Mouse (Mus musculus) midbrain, embryonic 16.5 days (tissue): ENCODE results near the gene Golga2. TPM values are rescaled to one million over a fixed set of nuclear protein-coding genes. Genes with fewer than 3 reads are reported as not detected.
A peak's percentile ranks its signal among the peaks of the same experiment; 100 is the strongest.
"Not testable (repeated sequence)": the region's sequence is repeated elsewhere in the genome, so short reads cannot be mapped to it uniquely, and the experiment has no call there.

Source experiments
- ATAC-seq: fragments of 200-750 bp; cut with Nextera tagmentation; 2 replicates; pipeline ENCODE4 v1.8.0; 2017; ENCODE audit warnings: moderate TSS enrichment
- H3K27ac ChIP-seq: fragments of 300-500 bp; sonication (generic); 2 replicates; pipeline ENCODE4 v1.5.1; 2014; ENCODE audit warnings: mild to moderate bottlenecking, low read length, mixed read lengths
- H3K27me3 ChIP-seq: fragments of 300-500 bp; sonication (generic); 2 replicates; pipeline ENCODE4 v1.6.1; 2014; ENCODE audit warnings: low read depth, low read length, mixed read lengths; ENCODE audit not compliant: control insufficient read depth, insufficient read depth
- H3K36me3 ChIP-seq: fragments of 300-500 bp; sonication (generic); 2 replicates; pipeline ENCODE4 v1.6.1; 2014; ENCODE audit warnings: mild to moderate bottlenecking, low read length, moderate library complexity, mixed read lengths; ENCODE audit not compliant: control insufficient read depth, insufficient read depth
- H3K4me1 ChIP-seq: fragments of 300-500 bp; sonication (generic); 2 replicates; pipeline ENCODE4 v1.6.1; 2014; ENCODE audit warnings: mild to moderate bottlenecking, low read length, mixed read lengths; ENCODE audit not compliant: control insufficient read depth, insufficient read depth
- H3K4me2 ChIP-seq: fragments of 300-500 bp; sonication (generic); 2 replicates; pipeline ENCODE4 v1.6.1; 2014; ENCODE audit warnings: mild to moderate bottlenecking, low read length, mixed read lengths
- H3K4me3 ChIP-seq: fragments of 300-500 bp; sonication (generic); 2 replicates; pipeline ENCODE4 v1.5.1; 2014; ENCODE audit warnings: low read depth, mild to moderate bottlenecking, low read length, moderate library complexity, mixed read lengths
- H3K9ac ChIP-seq: fragments of 300-500 bp; sonication (generic); 2 replicates; pipeline ENCODE4 v1.6.1; 2014; ENCODE audit warnings: low read depth, low read length, mixed read lengths
- H3K9me3 ChIP-seq: fragments of 300-500 bp; sonication (generic); replicated peaks from 2 replicates; pipeline ENCODE4 v1.6.1; 2014; ENCODE audit warnings: mild to moderate bottlenecking, low read length, mixed read lengths; ENCODE audit not compliant: control insufficient read depth, poor library complexity, severe bottlenecking
- WGBS: fragments of 180-500 bp; shearing (Covaris S2); extraction: QIAGEN DNeasy Blood & Tissue Kit; methylation state at CpG from one replicate; pipeline ENCODE4 v1.1.7; 2014; 5-methylcytosine and 5-hydroxymethylcytosine counted together
- polyA plus RNA-seq: library from polyadenylated mRNA; unstranded; fragments of >200 nt; fragmentation: Nextera tagmentation; extraction: Ambion mirVana; gene quantifications from 2 replicates; pipeline ENCODE4 v1.2.1, GENCODE M21; 2015

The Golga2 gene
- polyA plus RNA-seq, 1 experiment from 2014 or later: 35.7 TPM

GRCm38 (mm10) chr2:32282727-32283126 is 4.5 kb upstream of the Golga2 start:
- Histone ChIP-seq H3K36me3 (peaks cover 32% of the 10 kb centered on the region), H3K27me3 (no peaks in the 10 kb centered on the region), H3K4me3 (no peak overlapping the region), H3K9ac (no peak overlapping the region), H3K27ac (no peak overlapping the region), H3K9me3 (no peaks in the 10 kb centered on the region), H3K4me2 (no peak overlapping the region), H3K4me1 (peaks cover 12% of the 10 kb centered on the region)
- ATAC-seq: no peak
- WGBS: 93% methylated on average over 1 of the region's 1 CpGs

GRCm38 (mm10) chr2:32283986-32284385 is 3.2 kb upstream of the Golga2 start:
- 97% methylated on average over 3 of the region's 3 CpGs for WGBS
- H3K36me3 ChIP-seq: peaks cover 21% of the 10 kb centered on the region

DNA sequence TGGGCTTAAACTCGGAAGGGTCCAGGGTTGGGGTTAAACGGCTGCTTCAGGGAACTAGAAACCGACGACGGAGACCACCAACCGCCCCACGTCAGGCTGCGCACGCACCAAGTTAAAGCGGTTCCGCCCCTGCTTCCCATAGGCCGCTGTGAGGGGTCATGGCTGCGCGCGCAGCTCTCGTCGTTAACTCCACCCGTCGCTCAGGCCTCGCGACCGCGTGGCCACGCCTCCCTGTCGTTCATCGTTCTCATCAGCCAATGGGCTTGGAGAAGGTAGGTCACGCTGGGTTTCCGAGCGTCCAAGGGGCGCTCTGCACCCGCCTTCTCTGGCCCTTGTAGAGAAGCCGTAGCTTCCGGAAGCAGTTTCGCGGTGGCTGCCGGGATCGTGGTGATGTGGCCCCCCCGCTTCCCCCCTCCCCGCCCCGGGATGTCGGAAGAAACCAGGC is 761 bp downstream of the Golga2 start, which contains the start of gene Swi5:
Gene Swi5, minus strand, starts transcription at position 153 of the 445 bp plus-strand sequence.
- Histone ChIP-seq H3K36me3 (peaks cover 9% of the 10 kb centered on the region; the same call in 1 of the 2 replicates), H3K27ac (peak within 1 kb of the TSS; percentile 62), H3K4me1 (peaks cover 21% of the 10 kb centered on the region), H3K9ac (peak within 1 kb of the TSS; percentile 81), H3K9me3 (no peaks in the 10 kb centered on the region), H3K4me3 (peak within 1 kb of the TSS; percentile 64), H3K4me2 (peak within 1 kb of the TSS; percentile 84), H3K27me3 (no peaks in the 10 kb centered on the region)
- WGBS: under 1% methylated on average over 41 of the region's 41 CpGs
- ATAC-seq: peak; percentile 99

More at GRCm38 (mm10) chr2:32283986-32284385, 3.2 kb upstream of the Golga2 start:
- Histone ChIP-seq H3K4me3 (no peak overlapping the region), H3K9me3 (no peaks in the 10 kb centered on the region), H3K27me3 (no peaks in the 10 kb centered on the region), H3K27ac (no peak overlapping the region), H3K9ac (no peak overlapping the region), H3K4me1 (peaks cover 15% of the 10 kb centered on the region), H3K4me2 (no peak overlapping the region)
- ATAC-seq: no peak

GRCm38 (mm10) chr2:32288371-32288931 is 1.3 kb downstream of the Golga2 start:
- peak overlapping the region; percentile 62 for H3K4me2 ChIP-seq
- 2% methylated on average over 20 of the region's 29 CpGs for WGBS
- H3K4me3 ChIP-seq: peak overlapping the region; percentile 64
- H3K27ac ChIP-seq: peak overlapping the region; percentile 62
- no peaks in the 10 kb centered on the region for H3K27me3 ChIP-seq
- H3K4me1 ChIP-seq: peaks cover 21% of the 10 kb centered on the region
- H3K36me3 ChIP-seq: peaks cover 9% of the 10 kb centered on the region; the same call in 1 of the 2 replicates
- H3K9me3 ChIP-seq: no peaks in the 10 kb centered on the region
- H3K9ac ChIP-seq: peak overlapping the region; percentile 81
- peak; percentile 69 for ATAC-seq

DNA sequence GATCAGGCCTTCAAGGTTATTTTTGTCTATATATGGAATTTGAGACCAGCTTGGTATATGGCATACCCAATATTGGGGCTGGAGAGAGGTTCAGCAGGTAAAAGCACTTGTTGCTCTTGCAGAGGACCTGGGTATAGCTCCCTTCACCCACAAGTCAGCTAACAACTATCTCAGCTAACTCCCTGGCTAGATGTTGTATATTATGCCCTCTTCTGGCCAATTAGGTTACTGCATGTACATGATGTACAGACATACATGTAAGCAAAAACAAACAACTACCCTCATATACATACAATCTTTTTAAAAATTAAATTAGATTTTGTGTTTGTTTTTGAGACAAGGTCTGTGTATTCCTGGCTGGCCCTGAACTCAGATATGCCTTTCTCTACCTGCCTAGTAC is 2.4 kb downstream of the Golga2 start:
- Histone ChIP-seq H3K9me3 (no peaks in the 10 kb centered on the region), H3K36me3 (peaks cover 4% of the 10 kb centered on the region; the same call in 1 of the 2 replicates)

DNA sequence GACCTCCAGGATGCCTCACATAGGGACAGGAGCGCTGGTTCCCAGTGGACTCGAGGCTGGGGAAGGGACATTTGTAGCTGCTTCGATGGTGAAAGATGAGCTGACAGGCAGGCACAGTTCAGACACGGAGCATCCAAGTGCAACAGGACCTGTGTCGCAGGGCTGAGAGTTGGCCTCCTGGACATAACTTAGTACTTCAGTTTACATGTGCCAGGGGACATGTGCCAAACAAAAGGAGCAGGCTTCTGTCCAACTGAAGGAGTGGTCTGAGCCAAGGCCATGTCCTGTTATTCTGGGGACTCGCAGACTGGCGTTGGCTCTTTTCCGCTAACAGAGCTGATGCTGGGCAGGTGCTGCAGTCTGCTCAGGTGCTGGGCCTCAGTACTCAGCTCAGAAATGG is 7.2 kb downstream of the Golga2 start:
- ATAC-seq: no peak
- Histone ChIP-seq H3K9ac (no peak overlapping the region), H3K9me3 (no peaks in the 10 kb centered on the region), H3K36me3 (peaks cover 14% of the 10 kb centered on the region), H3K27ac (no peak overlapping the region), H3K27me3 (no peaks in the 10 kb centered on the region), H3K4me3 (no peak overlapping the region), H3K4me2 (no peak overlapping the region), H3K4me1 (peaks cover 3% of the 10 kb centered on the region)
- 84% methylated on average over 8 of the region's 8 CpGs for whole genome bisulfite sequencing

More for the DNA sequence above, 2.4 kb downstream of the Golga2 start:
- H3K27ac ChIP-seq: no peak overlapping the region
- no peak for ATAC-seq
- no peak overlapping the region for H3K4me3 ChIP-seq
- H3K9ac ChIP-seq: no peak overlapping the region
- no peaks in the 10 kb centered on the region for H3K27me3 ChIP-seq
- H3K4me2 ChIP-seq: no peak overlapping the region
- peaks cover 21% of the 10 kb centered on the region for H3K4me1 ChIP-seq

DNA sequence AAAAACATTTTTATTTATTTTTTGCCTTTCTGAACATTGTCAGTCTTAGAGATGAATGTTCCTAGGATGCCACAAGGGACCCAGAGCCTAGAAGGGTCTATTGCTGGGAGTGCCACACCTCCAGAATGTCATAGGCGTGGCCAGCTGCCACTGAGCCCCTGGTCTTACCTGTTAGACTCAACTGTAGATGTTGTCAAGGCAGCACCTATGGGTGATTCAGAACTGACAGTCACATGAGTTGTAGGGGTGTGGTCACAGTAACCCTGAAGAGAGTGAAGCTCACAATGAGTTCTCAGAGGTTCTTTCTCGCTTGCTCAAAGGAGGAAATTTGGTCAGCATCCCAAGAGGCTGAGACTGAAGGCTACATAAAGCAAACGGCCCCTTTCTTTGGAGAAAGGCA is 8.1 kb downstream of the Golga2 start:
- H3K27me3 ChIP-seq: no peaks in the 10 kb centered on the region
- 90% methylated on average over 3 of the region's 3 CpGs for WGBS
- no peak overlapping the region for H3K9ac ChIP-seq
- peaks cover 17% of the 10 kb centered on the region for H3K36me3 ChIP-seq
- no peaks in the 10 kb centered on the region for H3K9me3 ChIP-seq
- no peaks in the 10 kb centered on the region for H3K4me1 ChIP-seq
- H3K4me2 ChIP-seq: no peak overlapping the region
- no peak overlapping the region for H3K27ac ChIP-seq
- H3K4me3 ChIP-seq: no peak overlapping the region
- no peak for ATAC-seq

GRCm38 (mm10) chr2:32295842-32296241 is 8.7 kb downstream of the Golga2 start:
- H3K4me1 ChIP-seq, H3K4me2 ChIP-seq, H3K9ac ChIP-seq, H3K27ac ChIP-seq, H3K4me3 ChIP-seq, H3K27me3 ChIP-seq, H3K9me3 ChIP-seq, ATAC-seq: not testable (repeated sequence)
- 85% methylated on average over 2 of the region's 2 CpGs for whole genome bisulfite sequencing
- peaks cover 17% of the 10 kb centered on the region for H3K36me3 ChIP-seq

DNA sequence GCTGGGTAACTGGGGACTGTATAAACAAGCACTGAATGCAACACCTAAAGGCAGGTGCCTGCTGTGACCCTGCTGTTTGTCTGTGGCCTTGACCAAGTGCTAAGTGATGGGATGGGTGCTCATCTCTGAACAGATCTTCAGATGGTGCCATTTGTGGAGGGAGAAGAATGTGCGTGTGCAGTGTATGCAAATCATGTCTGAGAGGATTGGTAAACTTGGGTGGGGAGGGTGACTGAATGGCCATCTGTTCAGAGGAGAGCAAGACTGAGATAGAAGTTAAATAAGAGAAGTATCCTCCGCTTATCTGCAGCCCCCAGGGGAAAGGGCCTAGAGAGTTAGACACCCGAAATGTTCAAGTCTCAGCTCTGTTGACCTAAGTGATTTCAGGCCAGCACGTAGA is 12.3 kb downstream of the Golga2 start:
- no peak for ATAC-seq
- no peaks in the 10 kb centered on the region for H3K9me3 ChIP-seq
- WGBS: 91% methylated on average over 4 of the region's 4 CpGs

More for the DNA sequence above, 12.3 kb downstream of the Golga2 start:
- Histone ChIP-seq H3K4me2 (no peak overlapping the region), H3K36me3 (peaks cover 29% of the 10 kb centered on the region), H3K27ac (no peak overlapping the region), H3K4me1 (no peaks in the 10 kb centered on the region), H3K9ac (no peak overlapping the region), H3K4me3 (no peak overlapping the region), H3K27me3 (no peaks in the 10 kb centered on the region)
